Mouse (Mus musculus): ENCODE data around the gene Angptl4. TPM values are rescaled to one million over a fixed set of nuclear protein-coding genes. Genes with fewer than 3 reads are reported as not detected.

The Angptl4 gene
- polyA plus RNA-seq, 1 experiment from 2014 or later: 18.0 TPM

GRCm38 (mm10) chr17:33810334-33811141 is 28.9 kb upstream of the Angptl4 start, which contains the start of gene Kank3:
Gene Kank3, plus strand, starts transcription at chr17:33810519.
- H3K36me3 ChIP-seq (ENCODE audit: control insufficient read depth, insufficient read depth, low read length): no peaks in the 10 kb centered on the region
- peak; percentile 97 for ATAC-seq (replicated peaks; ENCODE audit: low FRiP score, low TSS enrichment, low read depth)

GRCm38 (mm10) chr17:33808192-33808591 is 26.6 kb upstream of the Angptl4 start:
- no peak overlapping the region for H3K27ac ChIP-seq (ENCODE audit: low read depth)
- H3K4me2 ChIP-seq (ENCODE audit: low read length): no peak overlapping the region
- no peaks in the 10 kb centered on the region for H3K9me3 ChIP-seq (ENCODE audit: control insufficient read depth, low read length)
- H3K4me3 ChIP-seq (ENCODE audit: low read depth, low read length): no peak overlapping the region
- DNase-seq (ENCODE audit: low spot score): no peak
- no peak for ATAC-seq (replicated peaks; ENCODE audit: low FRiP score, low TSS enrichment, low read depth)
- H3K27me3 ChIP-seq (replicated peaks; ENCODE audit: control insufficient read depth, insufficient read depth, low read length): no peaks in the 10 kb centered on the region
- peaks cover 8% of the 10 kb centered on the region; the same call in 1 of the 2 replicates for H3K4me1 ChIP-seq (replicated peaks; ENCODE audit: control insufficient read depth, insufficient read depth, low read length)
- no peak overlapping the region for H3K9ac ChIP-seq (ENCODE audit: low read length)
- H3K36me3 ChIP-seq (ENCODE audit: control insufficient read depth, insufficient read depth, low read length): no peaks in the 10 kb centered on the region
- WGBS: 30% methylated on average over 10 of the region's 10 CpGs

More at GRCm38 (mm10) chr17:33810334-33811141, 28.9 kb upstream of the Angptl4 start, which contains the start of gene Kank3:
- Histone ChIP-seq H3K9me3 (ENCODE audit: control insufficient read depth, low read length) (no peaks in the 10 kb centered on the region), H3K27me3 (replicated peaks; ENCODE audit: control insufficient read depth, insufficient read depth, low read length) (no peaks in the 10 kb centered on the region), H3K27ac (ENCODE audit: low read depth) (no peak within 1 kb of the TSS), H3K9ac (ENCODE audit: low read length) (peak within 1 kb of the TSS; percentile 44), H3K4me3 (ENCODE audit: low read depth, low read length) (peak within 1 kb of the TSS; percentile 44), H3K4me1 (replicated peaks; ENCODE audit: control insufficient read depth, insufficient read depth, low read length) (peaks cover 8% of the 10 kb centered on the region; the same call in 1 of the 2 replicates), H3K4me2 (ENCODE audit: low read length) (peak within 1 kb of the TSS; percentile 92)
- peak; percentile 99 for DNase-seq (ENCODE audit: low spot score)
- 1% methylated on average over 36 of the region's 36 CpGs for WGBS

- 47% methylated on average over 8 of the region's 9 CpGs for WGBS
- H3K4me1 ChIP-seq (replicated peaks; ENCODE audit: control insufficient read depth, insufficient read depth, low read length): peaks cover 8% of the 10 kb centered on the region; the same call in 1 of the 2 replicates
- no peak for ATAC-seq (replicated peaks; ENCODE audit: low FRiP score, low TSS enrichment, low read depth)
Observed at GRCm38 (mm10) chr17:33807181-33807888, 25.7 kb upstream of the Angptl4 start.

GRCm38 (mm10) chr17:33804745-33805144 is 23.1 kb upstream of the Angptl4 start:
- Histone ChIP-seq H3K4me3 (ENCODE audit: low read depth, low read length) (no peak overlapping the region), H3K4me1 (replicated peaks; ENCODE audit: control insufficient read depth, insufficient read depth, low read length) (no peaks in the 10 kb centered on the region), H3K9ac (ENCODE audit: low read length) (no peak overlapping the region), H3K27ac (ENCODE audit: low read depth) (no peak overlapping the region), H3K4me2 (ENCODE audit: low read length) (no peak overlapping the region), H3K36me3 (ENCODE audit: control insufficient read depth, insufficient read depth, low read length) (no peaks in the 10 kb centered on the region), H3K27me3 (replicated peaks; ENCODE audit: control insufficient read depth, insufficient read depth, low read length) (no peaks in the 10 kb centered on the region), H3K9me3 (ENCODE audit: control insufficient read depth, low read length) (no peaks in the 10 kb centered on the region)
- WGBS: 28% methylated on average over 1 of the region's 1 CpGs
- DNase-seq (ENCODE audit: low spot score) (no peak), ATAC-seq (replicated peaks; ENCODE audit: low FRiP score, low TSS enrichment, low read depth) (no peak)

More at GRCm38 (mm10) chr17:33807181-33807888, 25.7 kb upstream of the Angptl4 start:
- no peaks in the 10 kb centered on the region for H3K9me3 ChIP-seq (ENCODE audit: control insufficient read depth, low read length)
- no peak for DNase-seq (ENCODE audit: low spot score)
- H3K27me3 ChIP-seq (replicated peaks; ENCODE audit: control insufficient read depth, insufficient read depth, low read length): no peaks in the 10 kb centered on the region
- no peaks in the 10 kb centered on the region for H3K36me3 ChIP-seq (ENCODE audit: control insufficient read depth, insufficient read depth, low read length)
- no peak overlapping the region for H3K4me3 ChIP-seq (ENCODE audit: low read depth, low read length)
- H3K27ac ChIP-seq (ENCODE audit: low read depth): no peak overlapping the region
- no peak overlapping the region for H3K4me2 ChIP-seq (ENCODE audit: low read length)
- H3K9ac ChIP-seq (ENCODE audit: low read length): no peak overlapping the region

- Histone ChIP-seq H3K27ac (ENCODE audit: low read depth) (no peak overlapping the region), H3K4me3 (ENCODE audit: low read depth, low read length) (no peak overlapping the region), H3K36me3 (ENCODE audit: control insufficient read depth, insufficient read depth, low read length) (no peaks in the 10 kb centered on the region), H3K9me3 (ENCODE audit: control insufficient read depth, low read length) (no peaks in the 10 kb centered on the region), H3K27me3 (replicated peaks; ENCODE audit: control insufficient read depth, insufficient read depth, low read length) (no peaks in the 10 kb centered on the region), H3K4me1 (replicated peaks; ENCODE audit: control insufficient read depth, insufficient read depth, low read length) (no peaks in the 10 kb centered on the region), H3K9ac (ENCODE audit: low read length) (no peak overlapping the region), H3K4me2 (ENCODE audit: low read length) (no peak overlapping the region)
- DNase-seq (ENCODE audit: low spot score): no peak
- no peak for ATAC-seq (replicated peaks; ENCODE audit: low FRiP score, low TSS enrichment, low read depth)
- 56% methylated on average over 4 of the region's 4 CpGs for WGBS
Observed at GRCm38 (mm10) chr17:33804205-33804604, 22.6 kb upstream of the Angptl4 start.

- ATAC-seq (replicated peaks; ENCODE audit: low FRiP score, low TSS enrichment, low read depth) (no peak), DNase-seq (ENCODE audit: low spot score) (no peak)
- Histone ChIP-seq H3K4me1 (replicated peaks; ENCODE audit: control insufficient read depth, insufficient read depth, low read length) (no peaks in the 10 kb centered on the region), H3K9me3 (ENCODE audit: control insufficient read depth, low read length) (no peaks in the 10 kb centered on the region), H3K4me3 (ENCODE audit: low read depth, low read length) (no peak overlapping the region), H3K27ac (ENCODE audit: low read depth) (no peak overlapping the region), H3K4me2 (ENCODE audit: low read length) (no peak overlapping the region), H3K27me3 (replicated peaks; ENCODE audit: control insufficient read depth, insufficient read depth, low read length) (no peaks in the 10 kb centered on the region), H3K9ac (ENCODE audit: low read length) (no peak overlapping the region), H3K36me3 (ENCODE audit: control insufficient read depth, insufficient read depth, low read length) (no peaks in the 10 kb centered on the region)
- 7% methylated on average over 2 of the region's 2 CpGs for WGBS
Observed at GRCm38 (mm10) chr17:33802221-33802620, 20.6 kb upstream of the Angptl4 start.

GRCm38 (mm10) chr17:33799277-33799676 is 17.6 kb upstream of the Angptl4 start:
- Histone ChIP-seq H3K4me3 (ENCODE audit: low read depth, low read length) (no peak overlapping the region), H3K27ac (ENCODE audit: low read depth) (no peak overlapping the region), H3K9ac (ENCODE audit: low read length) (no peak overlapping the region), H3K4me2 (ENCODE audit: low read length) (no peak overlapping the region), H3K9me3 (ENCODE audit: control insufficient read depth, low read length) (no peaks in the 10 kb centered on the region), H3K4me1 (replicated peaks; ENCODE audit: control insufficient read depth, insufficient read depth, low read length) (no peaks in the 10 kb centered on the region), H3K27me3 (replicated peaks; ENCODE audit: control insufficient read depth, insufficient read depth, low read length) (no peaks in the 10 kb centered on the region), H3K36me3 (ENCODE audit: control insufficient read depth, insufficient read depth, low read length) (no peaks in the 10 kb centered on the region)
- ATAC-seq (replicated peaks; ENCODE audit: low FRiP score, low TSS enrichment, low read depth) (no peak), DNase-seq (ENCODE audit: low spot score) (no peak)
- WGBS: 26% methylated on average over 1 of the region's 1 CpGs

GRCm38 (mm10) chr17:33798306-33798705 is 16.7 kb upstream of the Angptl4 start:
- DNase-seq (ENCODE audit: low spot score) (no peak), ATAC-seq (replicated peaks; ENCODE audit: low FRiP score, low TSS enrichment, low read depth) (no peak)
- Histone ChIP-seq H3K36me3 (ENCODE audit: control insufficient read depth, insufficient read depth, low read length) (no peaks in the 10 kb centered on the region), H3K9me3 (ENCODE audit: control insufficient read depth, low read length) (no peaks in the 10 kb centered on the region), H3K4me1 (replicated peaks; ENCODE audit: control insufficient read depth, insufficient read depth, low read length) (no peaks in the 10 kb centered on the region), H3K4me3 (ENCODE audit: low read depth, low read length) (no peak overlapping the region), H3K27ac (ENCODE audit: low read depth) (no peak overlapping the region), H3K9ac (ENCODE audit: low read length) (no peak overlapping the region), H3K4me2 (ENCODE audit: low read length) (no peak overlapping the region), H3K27me3 (replicated peaks; ENCODE audit: control insufficient read depth, insufficient read depth, low read length) (no peaks in the 10 kb centered on the region)
- WGBS: 50% methylated on average over 3 of the region's 3 CpGs
